Mouse (Mus musculus) adrenal gland, adult 18-20 months (tissue): ENCODE results near the gene Rnft1. TPM values are rescaled to one million over a fixed set of nuclear protein-coding genes. Genes with fewer than 3 reads are reported as not detected.

Source experiments
- DNase-seq, 2 experiments: peaks; one replicate each; pipeline ENCODE4 v3.0.0; 2021 to 2022; ENCODE audit warnings: low spot score in 2 of 2
- long read RNA-seq, 2 experiments: library from polyadenylated mRNA; stranded (forward); transcript quantifications; one replicate each; pipeline ENCODE4 v2.0.0; 2021
- total RNA-seq, 2 experiments: library from RNA; stranded (reverse); gene quantifications; 1 replicate in 1 of 2; 2 replicates in 1 of 2; pipeline ENCODE4 v1.2.3; 2021

Gene Rnft1
- total RNA-seq: 10 to 100 TPM; 32.2 to 42.1 TPM
- long read RNA-seq, experiment 1, full-length matches to known transcripts: 26 of 35 reads
- long read RNA-seq, experiment 1, partial matches to known transcripts: 6 of 35 reads
- long read RNA-seq, experiment 1, other reads (novel, unspliced or antisense): 3 of 35 reads
- long read RNA-seq, experiment 2, full-length matches to known transcripts: 58 of 67 reads
- long read RNA-seq, experiment 2, partial matches to known transcripts: 5 of 67 reads
- long read RNA-seq, experiment 2, other reads (novel, unspliced or antisense): 4 of 67 reads

- peak; percentile 96 to 97 for DNase-seq
These were observed at the start of gene Rnft1 for GRCm38 (mm10) chr11:86484101-86484868. Gene Rnft1 (plus strand): TSS chr11:86484657.

GRCm38 (mm10) chr11:86436843-86437242, 47.6 kb upstream of the Rnft1 start:
- no peak for DNase-seq

GRCm38 (mm10) chr11:86438261-86438660, 46.2 kb upstream of the Rnft1 start:
- DNase-seq: no peak

- no peak for DNase-seq
These were observed 43.7 kb upstream of the Rnft1 start for GRCm38 (mm10) chr11:86440791-86441190.

- DNase-seq: no peak
These were observed 30.5 kb upstream of the Rnft1 start for GRCm38 (mm10) chr11:86453991-86454390.

- no peak for DNase-seq
These were observed 26.9 kb upstream of the Rnft1 start for GRCm38 (mm10) chr11:86457545-86457944.

GRCm38 (mm10) chr11:86458866-86459265, 25.6 kb upstream of the Rnft1 start:
- no peak for DNase-seq

GRCm38 (mm10) chr11:86462579-86462978, 21.9 kb upstream of the Rnft1 start:
- DNase-seq: no peak

- DNase-seq: peak; percentile 36 to 50
These were observed 20.2 kb upstream of the Rnft1 start for GRCm38 (mm10) chr11:86464275-86464674.

GRCm38 (mm10) chr11:86468345-86468744, 16.1 kb upstream of the Rnft1 start:
- DNase-seq: no peak

- DNase-seq: no peak
These were observed 15.5 kb upstream of the Rnft1 start for GRCm38 (mm10) chr11:86468971-86469370.

GRCm38 (mm10) chr11:86471785-86472184, 12.7 kb upstream of the Rnft1 start:
- DNase-seq: no peak

- DNase-seq: no peak
These were observed 11.7 kb upstream of the Rnft1 start for GRCm38 (mm10) chr11:86472771-86473171.

- no peak for DNase-seq
These were observed 10.9 kb upstream of the Rnft1 start for GRCm38 (mm10) chr11:86473576-86473975.

GRCm38 (mm10) chr11:86484910-86485510, 553 bp downstream of the Rnft1 start:
- peak; percentile 46 to 58 for DNase-seq

- no peak for DNase-seq
These were observed 6.3 kb downstream of the Rnft1 start for GRCm38 (mm10) chr11:86490782-86491181.

GRCm38 (mm10) chr11:86497356-86497755, 12.9 kb downstream of the Rnft1 start:
- DNase-seq: no peak

- no peak for DNase-seq
These were observed 13.5 kb downstream of the Rnft1 start for GRCm38 (mm10) chr11:86497908-86498307.

GRCm38 (mm10) chr11:86500795-86501194, 16.3 kb downstream of the Rnft1 start:
- no peak for DNase-seq

- DNase-seq: no peak
These were observed 18.7 kb downstream of the Rnft1 start for GRCm38 (mm10) chr11:86503121-86503520.

- no peak for DNase-seq
These were observed 22.9 kb downstream of the Rnft1 start for GRCm38 (mm10) chr11:86507334-86507733.

GRCm38 (mm10) chr11:86507991-86508390, 23.5 kb downstream of the Rnft1 start:
- DNase-seq: no peak
